Mouse (Mus musculus): ENCODE data around the gene Slc9a6.

DNA sequence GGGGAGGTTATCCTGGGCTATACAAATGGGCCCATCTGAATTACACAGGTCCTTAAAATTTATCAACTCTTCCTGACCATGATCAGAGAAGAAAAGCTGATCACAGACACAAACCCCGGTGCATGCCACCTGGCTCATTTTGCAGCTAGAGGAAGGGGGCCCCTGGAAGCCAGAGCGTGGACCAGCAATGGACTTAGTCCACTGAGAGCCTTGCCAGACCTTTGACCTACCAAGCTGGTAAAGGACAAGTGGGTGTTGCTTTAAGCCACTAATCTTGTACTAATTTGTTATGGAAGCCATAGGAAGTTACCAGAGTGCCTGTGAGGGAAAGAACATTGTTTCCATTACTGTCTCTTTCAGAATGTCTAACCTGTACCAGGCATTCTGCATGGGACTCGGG is 58.9 kb downstream of the Slc9a6 start:
- TF ChIP-seq POLR2A (IDR thresholded peaks at IDR 0.05; ENCODE audit: low read depth, low read length): no peak
- TF ChIP-seq CTCF (IDR thresholded peaks at IDR 0.05; ENCODE audit: extremely low read depth, insufficient read depth, insufficient read length, insufficient replicate concordance): no peak
